Mouse (Mus musculus): ENCODE results near the gene Nfic. TPM values are rescaled to one million over a fixed set of nuclear protein-coding genes. Genes with fewer than 3 reads are reported as not detected.
A peak's percentile ranks its signal among the peaks of the same experiment; 100 is the strongest.

Nfic gene
- polyA plus RNA-seq, 1 experiment from 2014 or later = 16.3 TPM

DNA sequence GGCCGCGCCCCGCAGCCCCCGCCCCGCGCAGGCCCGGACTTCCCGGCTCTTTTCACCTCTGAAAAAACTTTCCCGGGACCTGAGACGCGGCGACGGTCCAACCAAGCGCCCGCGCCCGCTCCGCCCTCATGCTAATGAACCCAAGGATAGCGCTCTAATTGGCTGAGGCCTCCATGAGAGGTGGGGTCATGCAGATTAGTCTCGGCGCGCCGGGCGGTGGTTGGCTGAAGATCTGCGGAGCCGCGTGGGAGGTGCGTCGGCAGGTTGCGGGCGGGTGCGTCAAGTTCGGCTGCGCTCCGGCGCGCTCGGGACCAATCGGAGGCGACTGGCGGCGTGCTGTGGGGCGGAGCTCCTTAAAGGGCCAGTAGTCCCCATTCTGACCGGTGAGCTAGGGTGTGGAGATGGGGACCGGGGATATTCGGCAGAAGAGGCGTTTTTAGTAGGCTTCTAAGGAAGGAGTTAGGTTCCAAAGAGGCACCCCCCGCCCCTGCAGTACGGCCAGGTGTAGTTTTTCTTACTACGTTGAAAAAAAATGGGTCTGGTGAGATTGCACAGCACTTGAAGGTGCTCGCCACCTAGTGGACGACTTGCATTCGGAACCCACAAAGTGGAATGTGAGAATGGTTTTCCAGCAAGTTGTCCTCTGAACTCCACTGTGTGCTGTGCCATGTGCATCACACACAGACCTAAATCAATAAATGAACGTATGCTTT, 104.9 kb downstream of the Nfic start, which contains the start of gene Hmg20b:
TSS of gene Hmg20b (minus strand) at position 130 of the 713 bp plus-strand sequence.
- H3K27me3 ChIP-seq = peaks cover 41% of the 10 kb centered on the region
- peak; percentile 96 for ATAC-seq (ENCODE audit: low FRiP score)
- H3K36me3 ChIP-seq (replicated peaks) = peaks cover 21% of the 10 kb centered on the region
- peaks cover 38% of the 10 kb centered on the region for H3K4me1 ChIP-seq
- no peaks in the 10 kb centered on the region for H3K9me3 ChIP-seq
- WGBS = under 1% methylated on average over 54 of the region's 54 CpGs
- peak within 1 kb of the TSS; percentile 61 for H3K27ac ChIP-seq
- peak within 1 kb of the TSS; percentile 91 for H3K9ac ChIP-seq
- peak within 1 kb of the TSS; percentile 92 for H3K4me2 ChIP-seq
- H3K4me3 ChIP-seq (replicated peaks) = peak within 1 kb of the TSS; percentile 91

DNA sequence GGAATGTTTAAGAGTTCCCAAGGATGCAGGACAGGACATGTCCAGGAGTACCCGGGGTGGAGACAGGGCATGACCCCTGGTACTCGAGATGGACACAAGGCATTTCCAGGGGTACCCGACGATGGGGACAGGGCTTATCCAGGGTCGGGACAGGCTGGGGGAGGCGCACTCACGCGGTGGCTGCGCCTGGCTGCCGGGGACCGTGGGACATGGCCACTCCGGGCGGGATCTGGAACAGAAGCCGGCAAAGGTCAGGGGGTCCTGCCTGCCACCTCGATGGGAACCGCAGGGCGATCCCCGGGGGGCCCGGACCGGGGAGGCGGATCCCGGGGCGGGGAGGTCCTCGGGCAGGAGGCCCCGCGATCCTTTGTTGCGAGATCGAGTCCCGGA, 105.5 kb downstream of the Nfic start:
- peak overlapping the region; percentile 92 for H3K4me2 ChIP-seq
- no peaks in the 10 kb centered on the region for H3K9me3 ChIP-seq
- peaks cover 26% of the 10 kb centered on the region for H3K36me3 ChIP-seq (replicated peaks)
- peak overlapping the region; percentile 91 for H3K9ac ChIP-seq
- H3K4me3 ChIP-seq (replicated peaks) = peak overlapping the region; percentile 91
- H3K27ac ChIP-seq = peak overlapping the region; percentile 61; the same call in 1 of the 2 replicates
- peaks cover 38% of the 10 kb centered on the region for H3K4me1 ChIP-seq
- peaks cover 43% of the 10 kb centered on the region for H3K27me3 ChIP-seq
- WGBS = under 1% methylated on average over 25 of the region's 29 CpGs
- ATAC-seq (ENCODE audit: low FRiP score) = peak; percentile 10; the same call in 1 of the 2 replicates

DNA sequence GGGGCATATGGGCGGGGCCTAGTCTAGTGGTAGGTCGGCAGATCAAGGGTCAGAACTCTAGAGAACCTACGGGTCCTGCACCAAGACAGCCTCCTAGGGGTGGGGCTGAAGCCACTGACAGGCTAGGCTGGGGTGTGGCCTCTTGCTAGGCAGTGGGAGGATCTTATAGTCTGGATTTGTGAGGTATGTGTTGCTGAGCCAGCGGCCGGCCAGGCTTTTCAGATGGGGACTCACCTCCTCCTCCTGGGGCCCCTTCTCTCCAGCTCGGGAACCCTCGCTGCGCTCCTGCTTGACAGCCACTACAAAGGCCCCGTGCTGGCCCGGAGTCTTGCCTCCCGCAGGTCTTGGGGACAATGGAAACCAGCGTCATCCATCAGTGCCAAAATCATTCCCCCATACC, 106.3 kb downstream of the Nfic start:
- no peak for ATAC-seq (ENCODE audit: low FRiP score)
- Histone ChIP-seq H3K4me3 (replicated peaks) (peak overlapping the region; percentile 91), H3K9ac (peak overlapping the region; percentile 91), H3K36me3 (replicated peaks) (peaks cover 26% of the 10 kb centered on the region), H3K4me1 (peaks cover 38% of the 10 kb centered on the region), H3K27ac (no peak overlapping the region), H3K9me3 (no peaks in the 10 kb centered on the region), H3K4me2 (peak overlapping the region; percentile 92), H3K27me3 (peaks cover 48% of the 10 kb centered on the region)
- WGBS = 8% methylated on average over 12 of the region's 12 CpGs

DNA sequence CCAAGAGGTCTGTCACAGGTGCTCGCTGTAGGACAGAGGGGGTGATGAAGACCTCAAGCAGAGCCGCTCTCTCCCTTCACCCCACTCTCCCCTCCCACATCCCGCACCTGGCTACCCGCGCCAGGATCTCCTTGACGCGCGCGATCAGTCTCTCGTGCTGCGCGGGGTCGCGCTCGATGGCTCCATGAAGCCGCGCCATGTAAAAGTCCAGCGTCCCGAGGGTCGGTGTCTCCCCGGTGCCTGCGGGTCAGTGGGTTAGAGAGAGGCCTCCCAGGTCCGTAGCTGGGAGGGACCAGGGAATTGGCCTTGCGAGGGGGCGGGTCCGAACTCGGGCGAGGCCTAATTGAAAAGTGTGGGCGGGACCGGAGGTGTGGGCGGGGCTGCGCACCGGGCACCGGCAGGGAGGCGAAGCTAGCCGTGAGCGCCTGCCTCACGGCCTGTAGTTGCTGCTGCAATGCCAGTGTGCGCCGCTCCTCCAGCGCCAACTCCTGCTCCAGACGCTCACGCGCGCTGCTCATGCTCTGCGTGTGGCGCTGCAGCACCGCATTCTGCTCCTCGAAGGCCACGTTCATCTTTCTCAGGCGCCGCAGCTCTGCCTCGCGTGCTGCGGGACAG, 108.9 kb downstream of the Nfic start:
- Histone ChIP-seq H3K27me3 (peaks cover 69% of the 10 kb centered on the region), H3K27ac (peak overlapping the region; percentile 2; the same call in 1 of the 2 replicates), H3K9ac (peak overlapping the region; percentile 22), H3K36me3 (replicated peaks) (peaks cover 26% of the 10 kb centered on the region), H3K4me2 (peak overlapping the region; percentile 47), H3K4me1 (peaks cover 46% of the 10 kb centered on the region), H3K9me3 (no peaks in the 10 kb centered on the region), H3K4me3 (replicated peaks) (peak overlapping the region; percentile 31)
- WGBS = 4% methylated on average over 53 of the region's 55 CpGs
- no peak for ATAC-seq (ENCODE audit: low FRiP score)

Small RNAs within 50 kb of the gene (microRNA-seq; reads per million reads assigned to microRNA genes)
- gene Gm25595 (not detected), gene Mir1191b (0.97 reads per million), gene Mir6913 (not detected)

Other genes with a start within 250 kb of the Nfic start
- 31.8 and 33.9 TPM in 2 replicates for gene Atcay, start 224.8 kb downstream of the Nfic start, polyA plus RNA-seq (2016; fragmentation: Nextera tagmentation; extraction: Ambion mirVana)
- 9.0 and 10.0 TPM in 2 replicates for gene Zfr2, start 222.5 kb downstream of the Nfic start, polyA plus RNA-seq (2016; fragmentation: Nextera tagmentation; extraction: Ambion mirVana)
- gene Matk, start 202.7 kb downstream of the Nfic start, polyA plus RNA-seq (2016; fragmentation: Nextera tagmentation; extraction: Ambion mirVana) = 4.1 and 5.7 TPM in 2 replicates
- 136 and 138 TPM in 2 replicates for gene Mrpl54, start 188.7 kb downstream of the Nfic start, polyA plus RNA-seq (2016; fragmentation: Nextera tagmentation; extraction: Ambion mirVana)
- 31.1 and 33.3 TPM in 2 replicates for gene Apba3, start 188.7 kb downstream of the Nfic start, polyA plus RNA-seq (2016; fragmentation: Nextera tagmentation; extraction: Ambion mirVana)
- gene Tjp3, start 164.1 kb downstream of the Nfic start, polyA plus RNA-seq (2016; fragmentation: Nextera tagmentation; extraction: Ambion mirVana) = 9.7 and 11.4 TPM in 2 replicates
- 84.1 and 98.7 TPM in 2 replicates for gene Pip5k1c, start 162.7 kb downstream of the Nfic start, polyA plus RNA-seq (2016; fragmentation: Nextera tagmentation; extraction: Ambion mirVana)
- gene Cactin, start 134.5 kb downstream of the Nfic start, polyA plus RNA-seq (2016; fragmentation: Nextera tagmentation; extraction: Ambion mirVana) = 60.8 and 61.8 TPM in 2 replicates
- 2.1 and 2.9 TPM in 2 replicates for gene Tbxa2r, start 126.9 kb downstream of the Nfic start, polyA plus RNA-seq (2016; fragmentation: Nextera tagmentation; extraction: Ambion mirVana)
- 0.08 TPM in 1 of 2 replicates, not detected in the other for gene Gipc3, start 112.4 kb downstream of the Nfic start, polyA plus RNA-seq (2016; fragmentation: Nextera tagmentation; extraction: Ambion mirVana)
- 92.6 and 97.1 TPM in 2 replicates for gene Hmg20b, start 105.2 kb downstream of the Nfic start, polyA plus RNA-seq (2016; fragmentation: Nextera tagmentation; extraction: Ambion mirVana)
- 8.2 and 8.4 TPM in 2 replicates for gene Mfsd12, start 98.1 kb downstream of the Nfic start, polyA plus RNA-seq (2016; fragmentation: Nextera tagmentation; extraction: Ambion mirVana)
- 0.36 and 1.2 TPM in 2 replicates for gene 4930404N11Rik, start 89.8 kb downstream of the Nfic start, polyA plus RNA-seq (2016; fragmentation: Nextera tagmentation; extraction: Ambion mirVana)
- 145 and 148 TPM in 2 replicates for gene Fzr1, start 77.1 kb downstream of the Nfic start, polyA plus RNA-seq (2016; fragmentation: Nextera tagmentation; extraction: Ambion mirVana)
- gene Dohh, start 71.2 kb downstream of the Nfic start, polyA plus RNA-seq (2016; fragmentation: Nextera tagmentation; extraction: Ambion mirVana) = 68.1 and 68.5 TPM in 2 replicates
- 4.2 and 4.6 TPM in 2 replicates for gene Gm48551, start 71.2 kb downstream of the Nfic start, polyA plus RNA-seq (2016; fragmentation: Nextera tagmentation; extraction: Ambion mirVana)
- gene Gm48552, start 66.6 kb downstream of the Nfic start, polyA plus RNA-seq (2016; fragmentation: Nextera tagmentation; extraction: Ambion mirVana) = 1.4 and 2.1 TPM in 2 replicates
- gene Smim24, start 62.6 kb downstream of the Nfic start, polyA plus RNA-seq (2016; fragmentation: Nextera tagmentation; extraction: Ambion mirVana) = 1.8 and 2.6 TPM in 2 replicates
- 37.1 and 42.4 TPM in 2 replicates for gene Celf5, start 27.1 kb upstream of the Nfic start, polyA plus RNA-seq (2016; fragmentation: Nextera tagmentation; extraction: Ambion mirVana)
- gene Ncln, start 40.8 kb upstream of the Nfic start, polyA plus RNA-seq (2016; fragmentation: Nextera tagmentation; extraction: Ambion mirVana) = 65.8 and 66.6 TPM in 2 replicates
- gene S1pr4, start 44.5 kb upstream of the Nfic start, polyA plus RNA-seq (2016; fragmentation: Nextera tagmentation; extraction: Ambion mirVana) = 0.21 and 0.49 TPM in 2 replicates
- 0.49 and 0.92 TPM in 2 replicates for gene Gna15, start 68.6 kb upstream of the Nfic start, polyA plus RNA-seq (2016; fragmentation: Nextera tagmentation; extraction: Ambion mirVana)
- gene Gna11, start 89.6 kb upstream of the Nfic start, polyA plus RNA-seq (2016; fragmentation: Nextera tagmentation; extraction: Ambion mirVana) = 74.8 and 75.9 TPM in 2 replicates
- 520 TPM in 2 replicates for gene Aes, start 103.9 kb upstream of the Nfic start, polyA plus RNA-seq (2016; fragmentation: Nextera tagmentation; extraction: Ambion mirVana)
- gene Tle2, start 118.9 kb upstream of the Nfic start, polyA plus RNA-seq (2016; fragmentation: Nextera tagmentation; extraction: Ambion mirVana) = 14.3 and 16.5 TPM in 2 replicates
- gene Tle6, start 145.4 kb upstream of the Nfic start, polyA plus RNA-seq (2016; fragmentation: Nextera tagmentation; extraction: Ambion mirVana) = 3.1 and 4.3 TPM in 2 replicates
- gene BC025920, start 150.6 kb upstream of the Nfic start, polyA plus RNA-seq (2016; fragmentation: Nextera tagmentation; extraction: Ambion mirVana) = 2.2 and 2.7 TPM in 2 replicates
- 50.7 and 52.6 TPM in 2 replicates for gene Sirt6, start 172.2 kb upstream of the Nfic start, polyA plus RNA-seq (2016; fragmentation: Nextera tagmentation; extraction: Ambion mirVana)
- gene Ankrd24, start 172.9 kb upstream of the Nfic start, polyA plus RNA-seq (2016; fragmentation: Nextera tagmentation; extraction: Ambion mirVana) = 6.2 and 7.4 TPM in 2 replicates
- 4.3 and 4.5 TPM in 2 replicates for gene Gm10778, start 193.4 kb upstream of the Nfic start, polyA plus RNA-seq (2016; fragmentation: Nextera tagmentation; extraction: Ambion mirVana)
- 19.1 and 24.6 TPM in 2 replicates for gene Zfp433, start 249.2 kb upstream of the Nfic start, polyA plus RNA-seq (2016; fragmentation: Nextera tagmentation; extraction: Ambion mirVana)